Mouse (Mus musculus) layer of hippocampus, postnatal 14 days (tissue): ENCODE data around the gene Olfr1052. TPM values are rescaled to one million over a fixed set of nuclear protein-coding genes. Genes with fewer than 3 reads are reported as not detected.
"Not testable (repeated sequence)": the region's sequence is repeated elsewhere in the genome, so short reads cannot be mapped to it uniquely, and the experiment has no call there.

Experiments used
- DNase-seq, 2 experiments: peaks; one replicate each; pipeline ENCODE4 v3.0.0; 2021 to 2022; ENCODE audit warnings: low spot score in 2 of 2, mixed read lengths in 1 of 2
- long read RNA-seq, 2 experiments: library from polyadenylated mRNA; stranded (forward); transcript quantifications; one replicate each; pipeline ENCODE4 v2.0.0; 2021
- total RNA-seq, 2 experiments: library from RNA; stranded (reverse); gene quantifications; 2 replicates each; pipeline ENCODE4 v1.2.3; 2021

Olfr1052 gene
- total RNA-seq, result not detected
- long read RNA-seq, experiment 1, result 0 reads
- long read RNA-seq, experiment 2, result 0 reads

DNA sequence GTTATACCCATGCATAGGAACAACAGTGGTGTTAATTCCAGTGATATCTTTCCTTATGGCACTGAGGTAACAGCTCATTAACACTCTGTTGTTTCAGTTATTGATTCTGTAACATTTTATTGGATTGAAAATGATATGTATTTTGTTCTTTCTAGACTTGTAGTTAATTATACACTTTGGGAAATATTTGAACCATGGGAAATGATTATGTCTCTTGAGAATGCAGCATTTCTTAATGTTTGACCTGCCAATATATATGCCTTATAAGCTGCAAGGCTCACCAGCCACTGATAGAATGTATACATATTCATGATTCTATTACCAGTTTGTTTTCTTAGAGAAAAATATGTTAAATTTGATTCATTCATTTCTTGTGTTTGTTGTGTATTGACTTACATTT lies at the start of gene Olfr1052:
Olfr1052 (plus strand) TSS at position 301 of the 400 bp plus-strand sequence.
- DNase-seq, result no peak

DNA sequence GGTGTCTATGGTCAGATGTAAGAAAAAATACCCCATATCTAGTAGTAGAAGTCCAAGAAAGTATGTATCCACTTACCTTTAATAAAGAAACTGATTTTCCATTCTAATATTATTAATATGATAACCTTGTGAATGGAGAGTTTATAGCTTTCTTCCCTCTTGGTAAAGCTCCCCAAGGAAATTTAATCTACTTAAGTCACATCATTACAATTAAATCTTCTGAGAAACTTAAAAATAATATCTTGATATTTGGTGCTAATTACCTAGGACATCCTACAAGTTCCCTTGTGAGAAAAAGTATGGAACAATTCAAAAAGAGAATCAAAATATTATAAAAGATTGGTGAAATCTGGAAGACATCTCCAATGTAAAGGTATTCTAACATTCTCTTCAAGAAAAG lies 34.0 kb upstream of the Olfr1052 start, which contains the start of gene Olfr1049:
Olfr1049 (minus strand) TSS at position 101 of the 400 bp plus-strand sequence.
- DNase-seq, result not testable (repeated sequence)

DNA sequence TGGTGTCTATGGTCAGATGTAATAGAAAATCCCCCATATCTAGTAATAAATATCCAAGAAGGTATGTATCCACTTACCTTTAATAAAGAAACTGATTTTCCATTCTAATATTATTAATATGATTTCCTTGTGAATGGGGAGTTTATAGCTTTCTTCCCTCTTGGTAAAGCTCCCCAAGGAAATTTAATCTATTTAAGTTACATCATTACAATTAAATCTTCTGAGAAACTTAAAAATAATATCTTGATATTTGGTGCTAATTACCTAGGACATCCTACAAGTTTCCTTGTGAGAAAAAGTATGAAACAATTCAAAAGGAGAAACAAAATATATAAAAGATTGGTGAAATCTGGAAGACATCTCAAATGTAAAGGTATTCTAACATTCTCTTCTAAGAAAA lies 13.3 kb upstream of the Olfr1052 start, which contains the start of gene Olfr1051:
Olfr1051 (minus strand) TSS at position 101 of the 400 bp plus-strand sequence.
- DNase-seq, result not testable (repeated sequence)

DNA sequence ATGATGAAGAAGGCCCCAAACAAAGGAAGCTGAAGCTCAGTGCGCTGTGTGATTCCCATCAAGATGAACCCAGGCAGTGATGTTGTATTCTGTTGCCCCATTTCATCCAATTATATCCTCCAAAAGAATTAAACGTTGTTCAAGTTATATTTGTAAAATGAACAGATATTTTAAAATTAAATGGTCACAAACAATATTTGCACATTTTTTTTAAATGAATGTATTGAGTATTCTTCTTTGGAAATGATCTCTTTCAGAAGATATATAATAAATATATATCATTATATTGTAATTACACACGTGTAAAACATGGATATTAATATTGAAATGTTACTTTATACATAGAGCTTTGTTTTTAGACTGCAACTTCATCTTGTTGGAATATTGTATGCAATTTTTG lies 22.9 kb downstream of the Olfr1052 start, which contains the start of gene Olfr1053:
Olfr1053 (minus strand) TSS at position 101 of the 400 bp plus-strand sequence.
- no peak for DNase-seq

DNA sequence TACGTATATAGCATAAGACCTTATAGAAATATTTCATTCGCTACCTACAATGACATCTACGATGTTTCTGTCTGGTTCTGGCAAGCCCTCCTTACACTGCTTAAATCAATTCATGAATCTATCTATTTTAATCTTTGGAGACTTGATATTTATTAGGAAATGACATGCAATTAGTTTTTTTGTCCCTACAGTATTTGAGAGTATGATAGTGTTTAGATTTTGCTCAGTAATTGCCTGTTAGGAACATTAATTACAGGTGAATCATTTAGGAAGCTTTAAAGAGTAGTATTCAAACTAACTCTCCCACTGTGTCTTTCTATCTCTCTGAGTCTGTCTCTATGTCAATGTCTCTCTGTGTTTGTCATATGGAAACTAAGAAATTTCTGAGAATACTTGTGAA lies 43.1 kb downstream of the Olfr1052 start, which contains the start of gene Olfr1054:
Olfr1054 (minus strand) TSS at position 101 of the 400 bp plus-strand sequence.
- no peak for DNase-seq

Other genes with a start within 250 kb of the Olfr1052 start
- gene Olfr1034, start 246.6 kb upstream of the Olfr1052 start, total RNA-seq, result not detected
- not detected for gene Olfr1036, start 218.5 kb upstream of the Olfr1052 start, total RNA-seq
- not detected for gene Olfr1037, start 205.1 kb upstream of the Olfr1052 start, total RNA-seq
- not detected for gene Olfr1039, start 156.5 kb upstream of the Olfr1052 start, total RNA-seq
- gene Olfr1040, start 145.7 kb upstream of the Olfr1052 start, total RNA-seq, result not detected
- not detected for gene Olfr1042, start 130.6 kb upstream of the Olfr1052 start, total RNA-seq
- not detected for gene Olfr1043, start 124.9 kb upstream of the Olfr1052 start, total RNA-seq
- gene Olfr1044, start 114.6 kb upstream of the Olfr1052 start, total RNA-seq, result not detected
- gene Olfr52, start 106.8 kb upstream of the Olfr1052 start, total RNA-seq, result not detected
- gene Olfr1045, start 89.4 kb upstream of the Olfr1052 start, total RNA-seq, result not detected
- not detected for gene Olfr1046, start 73.1 kb upstream of the Olfr1052 start, total RNA-seq
- not detected for gene Olfr1047, start 61.1 kb upstream of the Olfr1052 start, total RNA-seq
- gene Olfr1048, start 52.2 kb upstream of the Olfr1052 start, total RNA-seq, result not detected
- not detected for gene Olfr1049, start 34.1 kb upstream of the Olfr1052 start, total RNA-seq
- gene Olfr1051, start 13.4 kb upstream of the Olfr1052 start, total RNA-seq, result not detected
- gene Olfr1053, start 22.8 kb downstream of the Olfr1052 start, total RNA-seq, result not detected
- gene Olfr1054, start 43.0 kb downstream of the Olfr1052 start, total RNA-seq, result not detected
- not detected for gene Olfr1055, start 57.8 kb downstream of the Olfr1052 start, total RNA-seq
- gene Olfr1056, start 70.0 kb downstream of the Olfr1052 start, total RNA-seq, result not detected
- gene Olfr1057, start 85.9 kb downstream of the Olfr1052 start, total RNA-seq, result not detected
- gene Olfr1058, start 96.1 kb downstream of the Olfr1052 start, total RNA-seq, result not detected
- not detected for gene Olfr1061, start 121.6 kb downstream of the Olfr1052 start, total RNA-seq
- gene Olfr1062, start 134.3 kb downstream of the Olfr1052 start, total RNA-seq, result not detected
- not detected for gene Olfr1065, start 158.1 kb downstream of the Olfr1052 start, total RNA-seq
- not detected for gene Olfr1066, start 163.8 kb downstream of the Olfr1052 start, total RNA-seq
- not detected for gene Olfr228, start 194.9 kb downstream of the Olfr1052 start, total RNA-seq
- gene Olfr1076, start 216.0 kb downstream of the Olfr1052 start, total RNA-seq, result not detected